Mouse (Mus musculus): ENCODE results near the gene Lrg1.

The Lrg1 gene

GRCm38 (mm10) chr17:56074097-56074826 lies 47.5 kb downstream of the Lrg1 start:
- DNase-seq, result peak; percentile 94

DNA sequence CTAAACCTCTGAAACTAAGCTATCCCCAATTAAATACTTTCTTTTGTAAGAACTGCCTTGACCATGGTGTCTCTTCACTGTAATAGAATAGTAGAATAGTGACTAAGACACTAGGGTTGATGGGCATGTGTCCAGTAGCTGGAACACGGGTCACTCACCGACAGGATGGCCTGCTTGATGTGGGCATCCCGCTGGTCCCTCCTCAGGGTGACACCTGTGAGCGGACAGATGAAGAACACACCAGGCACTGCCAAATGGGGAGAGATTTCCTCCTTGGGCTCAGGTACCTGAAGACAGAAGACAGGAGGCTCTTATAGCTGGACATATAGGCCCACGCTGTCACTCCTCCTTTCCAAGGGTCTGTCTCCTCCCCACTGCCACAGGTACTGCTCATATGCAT lies 49.6 kb downstream of the Lrg1 start:
- DNase-seq, result no peak

- DNase-seq, result no peak
These were observed 50.7 kb downstream of the Lrg1 start for GRCm38 (mm10) chr17:56071126-56071525.
